Mouse (Mus musculus): Measurements from ENCODE around the gene Otop1.

Gene Otop1

GRCm38 (mm10) chr5:38301761-38302411, 26.1 kb downstream of the Otop1 start:
- no peak for DNase-seq (ENCODE audit: low read depth, low spot score)

DNA sequence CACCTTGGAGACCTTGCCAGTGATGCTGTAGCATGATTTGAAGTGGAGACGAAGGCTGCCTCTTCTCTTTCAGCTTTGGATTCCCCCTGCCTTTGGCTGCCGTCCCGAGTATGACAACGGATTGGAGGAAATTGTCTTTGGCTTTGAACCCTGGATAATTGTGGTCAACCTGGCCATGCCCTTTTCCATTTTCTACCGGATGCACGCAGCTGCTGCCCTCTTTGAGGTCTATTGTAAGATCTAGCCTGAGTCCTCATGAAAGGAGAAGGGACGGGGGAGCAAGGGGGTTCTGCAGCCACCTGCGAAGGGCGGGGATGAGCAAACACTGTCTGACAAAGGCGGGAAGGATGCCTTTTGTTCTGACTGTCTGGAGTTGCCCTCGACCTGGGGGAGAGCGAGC, 26.9 kb downstream of the Otop1 start:
- DNase-seq (ENCODE audit: low read depth, low spot score) = no peak

GRCm38 (mm10) chr5:38305241-38305640, 29.5 kb downstream of the Otop1 start:
- DNase-seq (ENCODE audit: low read depth, low spot score) = no peak

- peak; percentile 87 for DNase-seq (ENCODE audit: low read depth, low spot score)
Measured at GRCm38 (mm10) chr5:38307255-38308101, 31.7 kb downstream of the Otop1 start.

- DNase-seq (ENCODE audit: low read depth, low spot score) = peak; percentile 22
Measured at GRCm38 (mm10) chr5:38308873-38309272, 33.1 kb downstream of the Otop1 start.

DNA sequence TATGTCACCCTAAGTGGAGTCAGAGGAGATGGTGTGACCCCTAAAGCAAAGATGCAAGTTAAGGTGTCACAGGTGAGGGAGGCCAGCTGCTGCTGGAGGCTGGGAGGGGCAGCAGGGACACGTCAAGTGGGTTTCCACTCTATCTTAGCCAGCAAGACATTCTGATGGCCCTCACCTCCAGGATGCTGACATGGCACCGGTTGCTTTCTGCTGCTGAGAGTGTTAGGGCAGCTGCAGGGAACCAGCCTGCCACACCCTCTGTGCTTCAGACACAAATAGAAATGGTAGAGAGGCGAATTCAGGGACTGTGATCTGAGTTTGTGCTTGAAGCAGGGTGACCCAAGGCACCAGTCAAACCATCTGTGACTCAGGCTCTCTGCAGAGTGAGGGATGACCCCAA, 34.0 kb downstream of the Otop1 start:
- DNase-seq (ENCODE audit: low read depth, low spot score) = no peak

GRCm38 (mm10) chr5:38318966-38319786, 43.4 kb downstream of the Otop1 start, which contains the start of gene Drd5:
Drd5 (plus strand) TSS chr5:38319367.
- DNase-seq (ENCODE audit: low read depth, low spot score) = no peak

- DNase-seq (ENCODE audit: low read depth, low spot score) = no peak
Measured at GRCm38 (mm10) chr5:38333381-38333780, 57.6 kb downstream of the Otop1 start.

DNA sequence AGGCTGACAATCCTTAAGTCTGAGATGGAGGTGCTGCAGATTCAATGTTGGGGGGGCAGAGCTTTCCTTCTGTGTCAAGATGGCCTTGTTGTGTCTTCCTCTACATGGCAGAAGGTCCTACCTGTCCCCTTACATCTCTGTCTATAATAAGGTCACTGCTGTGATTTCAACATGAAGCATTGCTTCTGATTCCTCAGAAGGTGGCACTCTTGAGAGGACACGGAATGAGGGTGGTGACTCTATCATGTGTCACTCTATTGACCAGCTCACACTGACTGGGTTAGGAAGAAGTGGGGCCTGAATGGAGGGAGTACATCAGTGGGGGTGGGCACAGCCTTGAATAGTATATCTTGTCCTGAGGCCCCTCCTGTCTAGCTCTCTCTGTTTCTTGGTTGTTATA, 58.8 kb downstream of the Otop1 start:
- DNase-seq (ENCODE audit: low read depth, low spot score) = no peak

GRCm38 (mm10) chr5:38343101-38343500, 67.3 kb downstream of the Otop1 start:
- DNase-seq (ENCODE audit: low read depth, low spot score) = no peak

- DNase-seq (ENCODE audit: low read depth, low spot score) = peak; percentile 32
Measured at GRCm38 (mm10) chr5:38346646-38347432, 71.1 kb downstream of the Otop1 start.

DNA sequence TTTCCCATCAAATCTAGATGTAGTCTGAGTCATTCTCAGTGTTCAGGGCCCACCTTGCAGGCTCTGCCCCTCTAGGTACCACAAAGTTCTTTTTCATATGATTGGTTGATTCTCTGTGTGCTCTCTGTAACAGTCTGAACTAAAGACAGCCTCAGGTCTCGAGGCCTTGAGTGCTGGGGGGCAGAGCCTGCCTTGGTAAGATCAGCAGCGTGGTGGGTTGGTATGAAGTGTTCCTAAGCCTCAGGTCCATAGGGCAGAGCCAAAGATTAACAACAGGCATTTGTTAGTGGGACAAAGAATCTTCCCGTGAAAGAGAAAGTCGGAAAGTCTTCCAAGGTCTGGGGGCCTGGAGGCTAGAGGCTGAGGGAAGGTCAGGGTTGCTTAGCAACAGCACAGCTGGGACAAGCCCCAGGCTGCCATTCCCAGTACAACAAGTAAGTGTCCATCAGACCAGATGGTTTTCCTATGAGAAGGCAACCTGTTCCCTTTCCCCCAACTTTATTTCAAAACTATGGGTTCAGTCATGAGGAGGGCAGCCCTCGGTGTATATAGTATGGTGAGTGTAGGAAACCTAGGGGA, 74.7 kb downstream of the Otop1 start:
- no peak for DNase-seq (ENCODE audit: low read depth, low spot score)
